Mouse (Mus musculus) heart, postnatal 0 days (tissue): Measurements from ENCODE around the gene Arhgap28.

Experiments used
- CTCF ChIP-seq: IDR thresholded peaks from 2 replicates; pipeline ENCODE4 v1.5.1; 2016; ENCODE audit warnings: antibody characterized with exemption, control low read depth, low read depth
- EP300 ChIP-seq: IDR thresholded peaks from 2 replicates; pipeline ENCODE4 v1.6.1; 2016; ENCODE audit warnings: antibody characterized with exemption, low read depth

DNA sequence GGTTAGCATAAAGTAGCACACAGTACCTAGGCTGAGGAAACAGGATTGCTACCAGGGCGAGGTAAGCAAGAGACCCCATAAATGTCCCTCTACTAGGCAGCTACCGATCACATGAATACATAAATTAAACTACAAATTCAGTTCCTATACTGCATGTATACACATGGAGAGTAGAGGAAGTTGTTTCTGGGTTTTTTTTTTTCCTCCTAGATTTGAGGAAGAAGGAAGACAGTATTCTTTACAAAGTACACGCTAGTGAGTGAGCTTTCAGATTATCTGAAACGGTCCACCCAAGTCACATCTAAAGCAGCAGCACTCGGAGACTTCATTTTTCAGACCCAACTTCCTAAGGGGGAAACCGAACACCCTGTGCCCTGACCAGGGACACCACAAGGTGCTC is 41.1 kb downstream of the Arhgap28 start:
- TF ChIP-seq CTCF: no peak
- no peak for TF ChIP-seq EP300
